Mouse (Mus musculus): ENCODE data around the gene Hoxa2.

DNA sequence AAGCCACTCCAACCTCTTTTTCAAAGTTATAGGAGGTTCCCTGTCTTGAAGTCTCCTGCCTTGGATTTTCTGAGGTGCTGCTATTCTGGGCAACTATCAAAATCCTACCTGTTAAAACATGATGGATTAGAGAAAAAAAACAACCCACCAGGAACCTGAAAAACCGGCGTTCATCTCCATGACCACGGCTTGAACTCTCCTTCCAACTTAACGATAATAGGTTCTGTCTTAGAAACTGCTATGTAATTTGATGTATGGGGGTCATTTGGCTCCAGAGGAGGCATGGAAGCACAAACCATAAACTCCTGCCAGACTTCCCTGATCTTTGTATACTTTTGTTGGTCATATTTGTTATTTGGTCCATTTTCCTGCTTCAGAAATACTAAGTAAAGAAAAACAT is 9.0 kb upstream of the Hoxa2 start:
- TF ChIP-seq E2F4 (IDR thresholded peaks at IDR 0.05; ENCODE audit: insufficient replicate concordance, low read depth, low read length) (no peak), CTCF (conservative IDR thresholded peaks at IDR 0.05 in 1 of 2, IDR thresholded peaks at IDR 0.05 in 1 of 2; ENCODE audit: low read depth in 2 of 2, low read length in 2 of 2) (no peak), POLR2A (IDR thresholded peaks at IDR 0.05; ENCODE audit: low read depth, low read length) (no peak), POLR2AphosphoS2 (IDR thresholded peaks at IDR 0.05; ENCODE audit: low read depth, low read length) (no peak)
